Mouse (Mus musculus) C2C12 (cell line): ENCODE results near the gene Casq1.

Experiments used
- CEBPB ChIP-seq: IDR thresholded peaks from one replicate; pipeline ENCODE4 v1.6.1; 2011; ENCODE audit warnings: low read depth, mild to moderate bottlenecking, control low read depth, moderate library complexity
- CTCF ChIP-seq: IDR thresholded peaks from one replicate; pipeline ENCODE4 v1.5.1; 2011; ENCODE audit not compliant: control insufficient read depth, insufficient read depth, insufficient read length

DNA sequence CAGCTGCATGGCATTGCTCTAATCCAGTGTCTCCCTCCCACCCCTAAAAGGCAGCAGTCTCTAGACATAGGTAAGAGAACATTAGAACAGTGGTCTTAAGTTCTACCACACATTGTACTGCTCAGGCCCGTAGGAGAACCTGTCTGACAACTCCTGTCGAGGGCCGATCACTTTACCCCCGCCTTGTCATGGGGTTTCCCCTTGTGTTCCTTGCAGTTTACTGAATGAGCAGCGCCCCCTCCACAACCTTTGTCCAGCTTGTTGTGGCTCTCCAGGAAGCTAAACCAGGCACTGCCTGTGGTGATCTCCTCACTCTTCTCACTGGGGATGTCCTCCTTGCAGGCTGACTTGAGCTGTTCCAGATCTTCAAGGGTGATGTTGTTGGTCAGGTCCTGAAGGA, 19.5 kb downstream of the Casq1 start:
- no peak for TF ChIP-seq CTCF
- no peak for TF ChIP-seq CEBPB
